Mouse (Mus musculus): ENCODE results near the gene Slc25a13.

DNA sequence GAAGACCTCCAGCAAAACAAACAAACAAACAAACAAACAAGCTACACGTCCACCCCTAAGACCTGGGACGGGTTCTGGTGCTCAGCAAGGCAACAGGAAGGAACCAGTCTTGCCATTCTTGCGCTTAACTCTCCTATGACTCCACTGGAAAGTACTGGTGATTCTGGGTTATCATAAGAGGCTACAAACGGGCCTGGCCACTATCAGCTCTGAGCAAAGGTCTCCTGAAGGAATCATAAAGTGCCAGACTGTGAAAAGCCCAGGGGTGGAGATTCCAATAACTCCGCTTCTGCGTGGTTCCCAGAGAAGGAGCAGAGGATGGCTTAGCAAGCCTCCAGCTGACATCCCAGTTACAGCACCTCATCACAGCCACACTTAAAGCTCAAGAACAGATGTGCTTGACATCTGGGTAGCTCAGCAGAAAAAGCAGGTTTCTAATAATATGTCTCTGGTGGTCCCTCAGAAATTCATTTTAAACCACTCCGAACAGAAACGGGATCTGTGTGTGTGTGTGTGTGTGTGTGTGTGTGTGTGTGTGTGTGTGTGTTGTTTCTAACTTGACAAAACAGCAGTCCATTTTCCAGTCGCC lies 116.0 kb downstream of the Slc25a13 start:
- TF ChIP-seq CTCF (conservative IDR thresholded peaks at IDR 0.05; ENCODE audit: low read length), result no peak
- no peak for TF ChIP-seq POU5F1 (IDR thresholded peaks at IDR 0.05; ENCODE audit: borderline replicate concordance, low read length)
- TF ChIP-seq NANOG (IDR thresholded peaks at IDR 0.05; ENCODE audit: borderline replicate concordance, low read length), result no peak
